Mouse (Mus musculus) ES-E14 (cell line): ENCODE data around the gene Ucn2.

ENCODE experiments used
- MAFK ChIP-seq: IDR thresholded peaks from 2 replicates; pipeline ENCODE4 v1.6.1; 2014; ENCODE audit warnings: mild to moderate bottlenecking, low read depth, low read length, inconsistent platforms; ENCODE audit not compliant: insufficient read depth
- ZC3H11A ChIP-seq: IDR thresholded peaks from 2 replicates; pipeline ENCODE4 v1.6.1; 2012; ENCODE audit warnings: low read depth, mild to moderate bottlenecking, inconsistent platforms, low read length, borderline replicate concordance

GRCm38 (mm10) chr9:109016973-109017604 lies 31.3 kb downstream of the Ucn2 start:
- TF ChIP-seq ZC3H11A: no peak
- TF ChIP-seq MAFK: no peak
